Mouse (Mus musculus): ENCODE measurements around the gene Papss1. TPM values are rescaled to one million over a fixed set of nuclear protein-coding genes. Genes with fewer than 3 reads are reported as not detected.

Gene Papss1
- polyA plus RNA-seq, 1 experiment from 2014 or later, result 103 TPM

DNA sequence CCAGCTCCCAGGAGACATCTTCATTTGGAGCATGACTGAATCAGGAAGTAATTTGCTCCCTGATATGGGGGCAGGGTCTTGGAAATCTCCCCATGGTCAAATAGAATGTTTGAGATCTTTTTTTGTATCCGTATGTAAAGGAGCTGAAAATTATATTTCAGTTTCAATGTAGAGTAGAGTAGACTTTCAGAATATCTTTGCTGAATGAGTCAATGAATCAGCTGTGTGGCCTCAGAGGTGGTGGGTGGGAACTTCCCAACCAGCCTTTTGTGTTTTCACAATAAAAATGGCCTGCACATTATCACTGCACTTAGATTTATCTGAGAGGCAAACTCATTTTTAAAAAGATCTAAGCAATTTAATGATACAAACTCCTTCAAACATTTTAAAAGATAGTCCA lies 58.6 kb downstream of the Papss1 start:
- H3K9me3 ChIP-seq (replicated peaks; ENCODE audit: control insufficient read depth, low read length), result no peaks in the 10 kb centered on the region
- no peaks in the 10 kb centered on the region for H3K27me3 ChIP-seq (ENCODE audit: control insufficient read depth, insufficient read depth, low read length)
- ATAC-seq (ENCODE audit: insufficient read depth, low FRiP score), result no peak
- peaks cover 6% of the 10 kb centered on the region for H3K36me3 ChIP-seq (ENCODE audit: control insufficient read depth, insufficient read depth, low read length)
- 90% methylated on average over 1 of the region's 1 CpGs for WGBS
- no peak overlapping the region for H3K27ac ChIP-seq (ENCODE audit: low read length)
- no peak overlapping the region for H3K9ac ChIP-seq (ENCODE audit: low read length)
- no peak overlapping the region for H3K4me3 ChIP-seq (replicated peaks; ENCODE audit: low read length)
- no peak overlapping the region for H3K4me2 ChIP-seq (ENCODE audit: low read depth, low read length)
- no peaks in the 10 kb centered on the region for H3K4me1 ChIP-seq (ENCODE audit: control insufficient read depth, insufficient read depth, low read length)

DNA sequence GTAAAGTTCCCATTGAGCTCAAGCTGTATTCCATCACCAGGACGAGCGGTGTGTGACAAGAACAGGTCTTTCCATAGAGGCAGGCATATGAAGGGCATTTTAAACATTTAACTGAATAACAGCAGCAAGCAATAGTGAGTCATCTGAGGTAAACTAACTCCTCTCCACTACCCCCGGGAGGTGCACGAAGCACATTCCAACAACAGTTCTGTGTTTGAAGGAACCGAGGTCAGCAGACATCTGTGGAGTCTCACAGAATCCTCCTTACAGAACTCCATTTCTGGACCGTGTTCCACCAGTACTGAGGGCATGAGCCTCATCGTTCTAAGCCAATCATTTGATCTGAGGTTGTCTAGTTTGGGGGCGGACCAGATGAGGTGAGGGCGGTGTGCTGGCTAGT lies 59.5 kb downstream of the Papss1 start:
- H3K4me2 ChIP-seq (ENCODE audit: low read depth, low read length), result no peak overlapping the region
- 77% methylated on average over 9 of the region's 9 CpGs for WGBS
- no peak overlapping the region for H3K9ac ChIP-seq (ENCODE audit: low read length)
- no peaks in the 10 kb centered on the region for H3K4me1 ChIP-seq (ENCODE audit: control insufficient read depth, insufficient read depth, low read length)
- H3K27ac ChIP-seq (ENCODE audit: low read length), result no peak overlapping the region
- H3K9me3 ChIP-seq (replicated peaks; ENCODE audit: control insufficient read depth, low read length), result no peaks in the 10 kb centered on the region
- no peak for ATAC-seq (ENCODE audit: insufficient read depth, low FRiP score)
- H3K4me3 ChIP-seq (replicated peaks; ENCODE audit: low read length), result no peak overlapping the region
- no peaks in the 10 kb centered on the region for H3K27me3 ChIP-seq (ENCODE audit: control insufficient read depth, insufficient read depth, low read length)
- H3K36me3 ChIP-seq (ENCODE audit: control insufficient read depth, insufficient read depth, low read length), result peaks cover 3% of the 10 kb centered on the region

DNA sequence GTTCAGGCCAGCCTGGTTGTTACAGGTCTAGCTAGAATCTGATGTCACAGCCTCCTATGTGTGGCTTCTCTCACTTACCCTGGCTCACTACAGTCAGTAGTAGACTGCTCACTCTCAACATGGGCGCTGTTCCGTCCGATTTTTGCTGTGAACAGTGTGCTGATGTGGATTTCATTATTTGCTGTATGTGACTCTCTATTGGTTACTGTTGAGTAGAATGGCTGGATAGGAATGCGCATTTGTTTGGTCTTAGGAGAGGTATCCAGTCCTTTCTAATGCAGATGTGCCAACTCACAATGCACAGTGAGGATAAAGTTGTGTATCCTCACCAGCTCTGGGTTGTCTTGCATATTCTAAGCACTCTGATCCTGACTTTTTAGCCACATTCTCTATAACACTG lies 62.9 kb downstream of the Papss1 start:
- WGBS, result 95% methylated on average over 4 of the region's 4 CpGs
- no peaks in the 10 kb centered on the region for H3K9me3 ChIP-seq (replicated peaks; ENCODE audit: control insufficient read depth, low read length)
- H3K27me3 ChIP-seq (ENCODE audit: control insufficient read depth, insufficient read depth, low read length), result no peaks in the 10 kb centered on the region
- peaks cover 3% of the 10 kb centered on the region; the same call in 1 of the 2 replicates for H3K36me3 ChIP-seq (ENCODE audit: control insufficient read depth, insufficient read depth, low read length)
- no peak overlapping the region for H3K9ac ChIP-seq (ENCODE audit: low read length)
- no peak overlapping the region for H3K4me2 ChIP-seq (ENCODE audit: low read depth, low read length)
- no peak for ATAC-seq (ENCODE audit: insufficient read depth, low FRiP score)
- no peak overlapping the region for H3K4me3 ChIP-seq (replicated peaks; ENCODE audit: low read length)
- H3K27ac ChIP-seq (ENCODE audit: low read length), result no peak overlapping the region
- H3K4me1 ChIP-seq (ENCODE audit: control insufficient read depth, insufficient read depth, low read length), result no peaks in the 10 kb centered on the region

DNA sequence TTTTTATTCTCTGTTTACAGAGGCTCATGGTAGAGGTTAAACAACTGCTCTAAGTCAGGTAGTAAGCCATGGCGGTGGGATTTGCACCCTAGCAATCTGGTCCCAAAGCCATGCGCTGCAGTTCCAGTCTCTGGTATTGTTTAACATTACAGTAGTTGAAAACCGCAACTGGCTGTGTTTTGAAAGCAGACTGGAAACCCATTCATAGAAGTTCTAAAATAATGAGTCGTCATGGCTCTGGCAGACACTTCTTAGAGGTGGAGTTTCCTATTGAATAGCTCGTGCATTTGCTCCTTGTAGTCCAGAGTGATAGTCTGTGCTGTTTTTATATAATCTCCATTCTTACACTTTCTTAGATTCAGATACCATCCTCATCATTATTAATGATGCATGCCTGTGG lies 63.7 kb downstream of the Papss1 start:
- no peak overlapping the region for H3K9ac ChIP-seq (ENCODE audit: low read length)
- ATAC-seq (ENCODE audit: insufficient read depth, low FRiP score), result no peak
- peaks cover 4% of the 10 kb centered on the region; the same call in 1 of the 2 replicates for H3K36me3 ChIP-seq (ENCODE audit: control insufficient read depth, insufficient read depth, low read length)
- 55% methylated on average over 5 of the region's 5 CpGs for WGBS
- no peaks in the 10 kb centered on the region for H3K9me3 ChIP-seq (replicated peaks; ENCODE audit: control insufficient read depth, low read length)
- H3K4me2 ChIP-seq (ENCODE audit: low read depth, low read length), result no peak overlapping the region
- no peaks in the 10 kb centered on the region for H3K27me3 ChIP-seq (ENCODE audit: control insufficient read depth, insufficient read depth, low read length)
- no peaks in the 10 kb centered on the region for H3K4me1 ChIP-seq (ENCODE audit: control insufficient read depth, insufficient read depth, low read length)
- H3K27ac ChIP-seq (ENCODE audit: low read length), result no peak overlapping the region
- H3K4me3 ChIP-seq (replicated peaks; ENCODE audit: low read length), result no peak overlapping the region

DNA sequence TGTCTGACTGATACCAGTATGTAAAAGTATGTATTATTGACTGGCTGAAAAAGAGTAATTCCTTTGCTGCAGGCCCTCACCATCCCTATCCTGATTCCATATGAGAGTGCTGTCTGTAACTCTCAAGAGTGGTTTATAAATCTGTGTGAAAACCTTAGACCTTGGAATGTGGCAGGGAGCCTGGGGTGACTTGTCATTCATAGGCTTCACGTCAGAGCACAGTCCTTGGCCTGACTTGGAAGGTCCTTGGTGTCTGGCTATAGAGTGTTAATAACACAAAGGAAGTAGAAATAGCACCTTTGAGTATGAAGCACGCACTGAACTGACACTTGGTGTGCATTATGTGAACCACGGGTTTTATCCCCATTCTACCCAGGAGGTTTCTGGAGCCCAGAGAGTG lies 64.4 kb downstream of the Papss1 start:
- Histone ChIP-seq H3K4me2 (ENCODE audit: low read depth, low read length) (no peak overlapping the region), H3K4me3 (replicated peaks; ENCODE audit: low read length) (no peak overlapping the region), H3K9ac (ENCODE audit: low read length) (no peak overlapping the region), H3K9me3 (replicated peaks; ENCODE audit: control insufficient read depth, low read length) (no peaks in the 10 kb centered on the region), H3K4me1 (ENCODE audit: control insufficient read depth, insufficient read depth, low read length) (no peaks in the 10 kb centered on the region), H3K27me3 (ENCODE audit: control insufficient read depth, insufficient read depth, low read length) (no peaks in the 10 kb centered on the region), H3K36me3 (ENCODE audit: control insufficient read depth, insufficient read depth, low read length) (peaks cover 6% of the 10 kb centered on the region; the same call in 1 of the 2 replicates), H3K27ac (ENCODE audit: low read length) (no peak overlapping the region)
- 81% methylated on average over 3 of the region's 3 CpGs for WGBS
- ATAC-seq (ENCODE audit: insufficient read depth, low FRiP score), result no peak

DNA sequence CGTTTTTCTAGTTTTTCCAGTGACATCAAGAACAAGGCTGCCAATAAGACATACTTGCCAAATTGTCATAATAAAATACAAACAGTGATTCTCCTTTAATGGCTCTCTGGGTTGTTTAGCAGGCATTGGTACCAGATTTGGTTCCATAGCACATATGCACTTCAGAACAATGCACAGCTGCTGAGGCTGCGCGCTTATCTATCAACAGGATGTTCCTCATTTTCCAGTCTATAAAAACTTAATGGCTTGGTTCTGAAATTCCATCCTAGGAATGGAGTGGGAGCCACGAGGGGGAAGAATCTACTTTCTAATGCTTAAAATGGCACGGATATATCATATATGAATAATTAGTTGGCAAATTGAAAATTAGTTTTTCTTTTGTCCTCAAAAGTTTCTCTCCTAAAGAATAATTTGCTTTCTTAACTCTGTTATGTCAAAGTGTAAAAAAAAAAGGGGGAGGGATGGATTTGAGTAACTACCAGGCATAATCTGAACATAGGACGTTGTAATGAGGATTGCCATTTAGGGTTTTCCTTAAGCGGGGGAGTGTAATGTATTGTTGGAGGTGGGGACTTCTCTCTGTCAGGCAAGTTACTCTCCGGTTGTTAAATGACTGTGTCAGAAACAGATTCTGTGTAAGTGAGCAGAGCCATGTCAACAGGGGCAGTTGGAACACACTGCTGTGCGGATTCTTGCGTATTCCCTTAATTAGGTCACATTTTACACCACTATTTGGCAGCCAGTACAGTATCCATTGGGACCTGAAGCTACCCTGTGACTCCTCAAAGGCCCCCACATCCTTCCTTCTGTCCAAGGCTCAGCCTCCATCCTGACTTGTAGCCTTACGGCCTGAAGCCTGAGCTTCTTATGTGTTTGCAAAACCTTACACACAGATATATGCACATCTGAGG lies 66.1 kb downstream of the Papss1 start:
- Histone ChIP-seq H3K27ac (ENCODE audit: low read length) (no peak overlapping the region), H3K4me1 (ENCODE audit: control insufficient read depth, insufficient read depth, low read length) (no peaks in the 10 kb centered on the region), H3K36me3 (ENCODE audit: control insufficient read depth, insufficient read depth, low read length) (peaks cover 6% of the 10 kb centered on the region; the same call in 1 of the 2 replicates), H3K4me2 (ENCODE audit: low read depth, low read length) (no peak overlapping the region), H3K4me3 (replicated peaks; ENCODE audit: low read length) (no peak overlapping the region), H3K9ac (ENCODE audit: low read length) (no peak overlapping the region), H3K27me3 (ENCODE audit: control insufficient read depth, insufficient read depth, low read length) (no peaks in the 10 kb centered on the region), H3K9me3 (replicated peaks; ENCODE audit: control insufficient read depth, low read length) (no peaks in the 10 kb centered on the region)
- no peak for ATAC-seq (ENCODE audit: insufficient read depth, low FRiP score)
- WGBS, result 78% methylated on average over 11 of the region's 11 CpGs

DNA sequence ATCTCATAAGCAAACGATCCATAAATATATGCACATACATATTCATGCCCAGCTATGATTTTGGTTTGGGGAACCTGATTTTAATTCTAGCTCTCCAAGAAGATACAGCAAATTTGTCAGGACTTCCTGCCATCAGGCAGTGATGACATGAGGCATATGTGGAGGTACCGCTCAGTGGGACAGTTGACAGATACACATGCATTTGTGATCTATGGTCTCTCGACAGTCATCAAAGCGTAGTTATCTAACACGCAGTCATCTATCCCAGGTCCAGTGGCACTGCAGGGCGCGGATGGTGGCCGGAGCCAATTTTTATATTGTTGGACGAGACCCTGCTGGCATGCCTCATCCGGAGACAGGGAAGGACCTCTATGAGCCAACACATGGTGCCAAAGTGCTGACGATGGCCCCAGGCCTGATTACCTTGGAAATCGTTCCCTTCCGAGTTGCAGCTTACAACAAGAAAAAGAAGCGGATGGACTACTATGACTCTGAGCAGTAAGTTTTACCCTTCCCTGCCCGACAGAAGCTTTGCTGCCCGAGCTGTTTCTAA lies 66.8 kb downstream of the Papss1 start:
- ATAC-seq (ENCODE audit: insufficient read depth, low FRiP score), result no peak
- peaks cover 6% of the 10 kb centered on the region; the same call in 1 of the 2 replicates for H3K36me3 ChIP-seq (ENCODE audit: control insufficient read depth, insufficient read depth, low read length)
- H3K4me3 ChIP-seq (replicated peaks; ENCODE audit: low read length), result no peak overlapping the region
- no peak overlapping the region for H3K4me2 ChIP-seq (ENCODE audit: low read depth, low read length)
- H3K9me3 ChIP-seq (replicated peaks; ENCODE audit: control insufficient read depth, low read length), result no peaks in the 10 kb centered on the region
- H3K9ac ChIP-seq (ENCODE audit: low read length), result no peak overlapping the region
- WGBS, result 93% methylated on average over 16 of the region's 16 CpGs
- H3K27me3 ChIP-seq (ENCODE audit: control insufficient read depth, insufficient read depth, low read length), result no peaks in the 10 kb centered on the region
- no peaks in the 10 kb centered on the region for H3K4me1 ChIP-seq (ENCODE audit: control insufficient read depth, insufficient read depth, low read length)
- H3K27ac ChIP-seq (ENCODE audit: low read length), result no peak overlapping the region

DNA sequence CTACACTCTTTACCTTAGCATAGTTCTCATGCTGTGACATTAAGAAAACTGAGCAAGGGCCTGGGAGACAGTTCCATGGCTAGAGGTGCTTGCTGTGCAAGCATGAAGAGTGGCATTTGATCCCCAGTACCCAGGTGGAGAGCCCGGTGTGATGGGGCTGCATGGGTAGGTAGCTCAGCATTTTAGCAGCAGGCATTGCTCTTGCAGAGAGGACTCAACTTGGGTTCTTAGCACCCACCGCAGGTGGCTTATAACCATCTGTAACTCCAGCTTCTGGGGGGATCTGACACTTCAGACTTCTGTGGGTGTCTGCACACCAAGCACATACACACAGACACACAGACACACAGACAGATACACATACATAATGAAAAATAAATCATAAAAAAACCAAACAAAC lies 69.5 kb downstream of the Papss1 start:
- Histone ChIP-seq H3K4me1 (ENCODE audit: control insufficient read depth, insufficient read depth, low read length) (no peaks in the 10 kb centered on the region), H3K9ac (ENCODE audit: low read length) (no peak overlapping the region), H3K9me3 (replicated peaks; ENCODE audit: control insufficient read depth, low read length) (no peaks in the 10 kb centered on the region), H3K27me3 (ENCODE audit: control insufficient read depth, insufficient read depth, low read length) (no peaks in the 10 kb centered on the region), H3K36me3 (ENCODE audit: control insufficient read depth, insufficient read depth, low read length) (peaks cover 6% of the 10 kb centered on the region; the same call in 1 of the 2 replicates), H3K27ac (ENCODE audit: low read length) (no peak overlapping the region), H3K4me3 (replicated peaks; ENCODE audit: low read length) (no peak overlapping the region), H3K4me2 (ENCODE audit: low read depth, low read length) (no peak overlapping the region)
- no peak for ATAC-seq (ENCODE audit: insufficient read depth, low FRiP score)
- 92% methylated on average over 2 of the region's 2 CpGs for WGBS

DNA sequence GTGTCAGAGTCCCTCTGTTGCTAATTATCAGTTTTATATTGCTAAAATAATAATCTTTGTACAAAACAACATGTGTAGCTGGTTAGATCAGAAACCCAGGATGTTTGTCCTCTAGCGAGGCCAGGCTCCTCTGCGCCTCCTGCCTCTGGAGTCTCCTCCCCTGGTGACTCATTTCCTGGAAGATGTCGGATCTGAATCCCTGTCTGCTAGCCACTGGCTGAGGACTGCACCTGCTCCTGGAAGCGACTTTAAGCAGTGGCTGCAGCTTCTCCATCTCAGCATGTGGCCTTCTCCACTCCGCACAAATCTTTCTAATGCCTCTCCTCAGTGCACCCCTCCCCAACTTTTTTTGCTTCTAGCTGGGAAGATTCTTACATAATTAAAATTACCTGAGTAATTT lies 71.6 kb downstream of the Papss1 start:
- H3K9me3 ChIP-seq (replicated peaks; ENCODE audit: control insufficient read depth, low read length), result no peaks in the 10 kb centered on the region
- WGBS, result 55% methylated on average over 5 of the region's 5 CpGs

More for the DNA sequence above, 71.6 kb downstream of the Papss1 start:
- H3K4me2 ChIP-seq (ENCODE audit: low read depth, low read length), result no peak overlapping the region
- peaks cover 8% of the 10 kb centered on the region; the same call in 1 of the 2 replicates for H3K36me3 ChIP-seq (ENCODE audit: control insufficient read depth, insufficient read depth, low read length)
- no peak overlapping the region for H3K9ac ChIP-seq (ENCODE audit: low read length)
- no peaks in the 10 kb centered on the region for H3K27me3 ChIP-seq (ENCODE audit: control insufficient read depth, insufficient read depth, low read length)
- H3K4me1 ChIP-seq (ENCODE audit: control insufficient read depth, insufficient read depth, low read length), result no peaks in the 10 kb centered on the region
- no peak overlapping the region for H3K27ac ChIP-seq (ENCODE audit: low read length)
- ATAC-seq (ENCODE audit: insufficient read depth, low FRiP score), result no peak
- no peak overlapping the region for H3K4me3 ChIP-seq (replicated peaks; ENCODE audit: low read length)

Data from stomach, embryonic 16.5 days (tissue).